Mouse (Mus musculus): Measurements from ENCODE around the gene Gm49388. TPM values are rescaled to one million over a fixed set of nuclear protein-coding genes. Genes with fewer than 3 reads are reported as not detected.

Gene Gm49388
- polyA plus RNA-seq, 1 experiment from 2014 or later = not detected

GRCm38 (mm10) chr7:127840886-127841285 lies 55.5 kb downstream of the Gm49388 start:
- Histone ChIP-seq H3K4me1 (replicated peaks; ENCODE audit: control insufficient read depth, insufficient read depth, low read length) (no peaks in the 10 kb centered on the region; the same call in 1 of the 2 replicates), H3K9ac (peak overlapping the region; percentile 69), H3K27me3 (ENCODE audit: control insufficient read depth, insufficient read depth, low read length) (no peaks in the 10 kb centered on the region), H3K9me3 (ENCODE audit: control insufficient read depth, low read length) (no peaks in the 10 kb centered on the region), H3K4me2 (replicated peaks) (peak overlapping the region; percentile 95), H3K4me3 (replicated peaks; ENCODE audit: low read length) (peak overlapping the region; percentile 53), H3K36me3 (replicated peaks; ENCODE audit: control insufficient read depth, insufficient read depth) (no peaks in the 10 kb centered on the region), H3K27ac (peak overlapping the region; percentile 88)
- WGBS = 4% methylated on average over 15 of the region's 15 CpGs
- DNase-seq (ENCODE audit: low spot score) = peak; percentile 30
- ATAC-seq (ENCODE audit: low FRiP score) = peak; percentile 22; the same call in 1 of the 2 replicates

GRCm38 (mm10) chr7:127841340-127842000 lies 56.1 kb downstream of the Gm49388 start:
- H3K36me3 ChIP-seq (replicated peaks; ENCODE audit: control insufficient read depth, insufficient read depth) = no peaks in the 10 kb centered on the region
- peak overlapping the region; percentile 53 for H3K4me3 ChIP-seq (replicated peaks; ENCODE audit: low read length)
- H3K4me2 ChIP-seq (replicated peaks) = peak overlapping the region; percentile 95
- H3K4me1 ChIP-seq (replicated peaks; ENCODE audit: control insufficient read depth, insufficient read depth, low read length) = no peaks in the 10 kb centered on the region; the same call in 1 of the 2 replicates
- WGBS = under 1% methylated on average over 45 of the region's 46 CpGs
- peak overlapping the region; percentile 88 for H3K27ac ChIP-seq
- peak overlapping the region; percentile 69 for H3K9ac ChIP-seq
- peak; percentile 92 for DNase-seq (ENCODE audit: low spot score)
- no peaks in the 10 kb centered on the region for H3K27me3 ChIP-seq (ENCODE audit: control insufficient read depth, insufficient read depth, low read length)
- H3K9me3 ChIP-seq (ENCODE audit: control insufficient read depth, low read length) = no peaks in the 10 kb centered on the region
- peak; percentile 94 for ATAC-seq (ENCODE audit: low FRiP score)

GRCm38 (mm10) chr7:127842001-127842718 lies 56.8 kb downstream of the Gm49388 start:
- H3K4me3 ChIP-seq (replicated peaks; ENCODE audit: low read length) = peak overlapping the region; percentile 53
- H3K9ac ChIP-seq = peak overlapping the region; percentile 69
- peak overlapping the region; percentile 88 for H3K27ac ChIP-seq
- H3K27me3 ChIP-seq (ENCODE audit: control insufficient read depth, insufficient read depth, low read length) = no peaks in the 10 kb centered on the region
- no peaks in the 10 kb centered on the region for H3K36me3 ChIP-seq (replicated peaks; ENCODE audit: control insufficient read depth, insufficient read depth)
- peak; percentile 28 for ATAC-seq (ENCODE audit: low FRiP score)
- WGBS = 1% methylated on average over 40 of the region's 40 CpGs
- peak; percentile 70 for DNase-seq (ENCODE audit: low spot score)
- H3K4me1 ChIP-seq (replicated peaks; ENCODE audit: control insufficient read depth, insufficient read depth, low read length) = no peaks in the 10 kb centered on the region; the same call in 1 of the 2 replicates
- H3K9me3 ChIP-seq (ENCODE audit: control insufficient read depth, low read length) = no peaks in the 10 kb centered on the region
- H3K4me2 ChIP-seq (replicated peaks) = peak overlapping the region; percentile 95

GRCm38 (mm10) chr7:127849973-127850875 lies 64.8 kb downstream of the Gm49388 start:
- no peaks in the 10 kb centered on the region for H3K4me1 ChIP-seq (replicated peaks; ENCODE audit: control insufficient read depth, insufficient read depth, low read length)
- ATAC-seq (ENCODE audit: low FRiP score) = no peak
- H3K36me3 ChIP-seq (replicated peaks; ENCODE audit: control insufficient read depth, insufficient read depth) = no peaks in the 10 kb centered on the region
- DNase-seq (ENCODE audit: low spot score) = no peak
- no peaks in the 10 kb centered on the region for H3K27me3 ChIP-seq (ENCODE audit: control insufficient read depth, insufficient read depth, low read length)
- H3K4me3 ChIP-seq (replicated peaks; ENCODE audit: low read length) = no peak overlapping the region
- no peak overlapping the region for H3K9ac ChIP-seq
- 79% methylated on average over 6 of the region's 6 CpGs for WGBS
- no peak overlapping the region for H3K4me2 ChIP-seq (replicated peaks)
- no peak overlapping the region for H3K27ac ChIP-seq
- H3K9me3 ChIP-seq (ENCODE audit: control insufficient read depth, low read length) = no peaks in the 10 kb centered on the region

- H3K4me1 ChIP-seq (replicated peaks; ENCODE audit: control insufficient read depth, insufficient read depth, low read length) = no peaks in the 10 kb centered on the region
- H3K9ac ChIP-seq = no peak overlapping the region
- H3K27ac ChIP-seq = no peak overlapping the region
- no peaks in the 10 kb centered on the region for H3K36me3 ChIP-seq (replicated peaks; ENCODE audit: control insufficient read depth, insufficient read depth)
- 77% methylated on average over 5 of the region's 5 CpGs for WGBS
- H3K27me3 ChIP-seq (ENCODE audit: control insufficient read depth, insufficient read depth, low read length) = no peaks in the 10 kb centered on the region
- ATAC-seq (ENCODE audit: low FRiP score) = no peak
- H3K9me3 ChIP-seq (ENCODE audit: control insufficient read depth, low read length) = no peaks in the 10 kb centered on the region
- DNase-seq (ENCODE audit: low spot score) = no peak
- H3K4me2 ChIP-seq (replicated peaks) = no peak overlapping the region
- H3K4me3 ChIP-seq (replicated peaks; ENCODE audit: low read length) = no peak overlapping the region
Observed at GRCm38 (mm10) chr7:127850906-127851305, 65.5 kb downstream of the Gm49388 start.

Other genes with a start within 250 kb of the Gm49388 start
- 7.1 and 10.3 TPM in 2 replicates for gene Tmem265, start 224.2 kb upstream of the Gm49388 start, polyA plus RNA-seq (2014; fragmentation: Nextera tagmentation; extraction: Ambion mirVana)
- 53.5 and 64.3 TPM in 2 replicates for gene Phkg2, start 212.3 kb upstream of the Gm49388 start, polyA plus RNA-seq (2014; fragmentation: Nextera tagmentation; extraction: Ambion mirVana)
- gene Ccdc189, start 197.0 kb upstream of the Gm49388 start, polyA plus RNA-seq (2014; fragmentation: Nextera tagmentation; extraction: Ambion mirVana) = 9.2 and 9.8 TPM in 2 replicates
- gene Rnf40, start 196.8 kb upstream of the Gm49388 start, polyA plus RNA-seq (2014; fragmentation: Nextera tagmentation; extraction: Ambion mirVana) = 37.4 and 40.6 TPM in 2 replicates
- gene Zfp629, start 169.8 kb upstream of the Gm49388 start, polyA plus RNA-seq (2014; fragmentation: Nextera tagmentation; extraction: Ambion mirVana) = 22.2 and 22.9 TPM in 2 replicates
- gene Bcl7c, start 76.7 kb upstream of the Gm49388 start, polyA plus RNA-seq (2014; fragmentation: Nextera tagmentation; extraction: Ambion mirVana) = 50.2 and 57.4 TPM in 2 replicates
- gene Ctf1, start 72.9 kb upstream of the Gm49388 start, polyA plus RNA-seq (2014; fragmentation: Nextera tagmentation; extraction: Ambion mirVana) = 3.1 and 4.2 TPM in 2 replicates
- gene Ctf2, start 53.4 kb upstream of the Gm49388 start, polyA plus RNA-seq (2014; fragmentation: Nextera tagmentation; extraction: Ambion mirVana) = 0.25 TPM in 1 of 2 replicates, not detected in the other
- 5.6 and 6.9 TPM in 2 replicates for gene Fbxl19, start 41.1 kb upstream of the Gm49388 start, polyA plus RNA-seq (2014; fragmentation: Nextera tagmentation; extraction: Ambion mirVana)
- 4.8 and 7.3 TPM in 2 replicates for gene Orai3, start 15.8 kb upstream of the Gm49388 start, polyA plus RNA-seq (2014; fragmentation: Nextera tagmentation; extraction: Ambion mirVana)
- 18.7 and 19.1 TPM in 2 replicates for gene Setd1a, start 8.9 kb upstream of the Gm49388 start, polyA plus RNA-seq (2014; fragmentation: Nextera tagmentation; extraction: Ambion mirVana)
- 10.6 and 11.0 TPM in 2 replicates for gene Hsd3b7, start 15.0 kb downstream of the Gm49388 start, polyA plus RNA-seq (2014; fragmentation: Nextera tagmentation; extraction: Ambion mirVana)
- gene Stx4a, start 38.7 kb downstream of the Gm49388 start, polyA plus RNA-seq (2014; fragmentation: Nextera tagmentation; extraction: Ambion mirVana) = 9.6 and 10.6 TPM in 2 replicates
- gene Stx1b, start 38.9 kb downstream of the Gm49388 start, polyA plus RNA-seq (2014; fragmentation: Nextera tagmentation; extraction: Ambion mirVana) = 59.7 and 66.2 TPM in 2 replicates
- gene Zfp646, start 90.6 kb downstream of the Gm49388 start, polyA plus RNA-seq (2014; fragmentation: Nextera tagmentation; extraction: Ambion mirVana) = 11.6 and 12.3 TPM in 2 replicates
- 22.5 and 26.8 TPM in 2 replicates for gene Zfp668, start 91.2 kb downstream of the Gm49388 start, polyA plus RNA-seq (2014; fragmentation: Nextera tagmentation; extraction: Ambion mirVana)
- 0.83 and 1.1 TPM in 2 replicates for gene Prss53, start 105.4 kb downstream of the Gm49388 start, polyA plus RNA-seq (2014; fragmentation: Nextera tagmentation; extraction: Ambion mirVana)
- gene Gm21974, start 109.8 kb downstream of the Gm49388 start, polyA plus RNA-seq (2014; fragmentation: Nextera tagmentation; extraction: Ambion mirVana) = not detected in 2 replicates
- 71.9 and 81.8 TPM in 2 replicates for gene Vkorc1, start 110.0 kb downstream of the Gm49388 start, polyA plus RNA-seq (2014; fragmentation: Nextera tagmentation; extraction: Ambion mirVana)
- gene Bckdk, start 118.5 kb downstream of the Gm49388 start, polyA plus RNA-seq (2014; fragmentation: Nextera tagmentation; extraction: Ambion mirVana) = 65.5 and 69.2 TPM in 2 replicates
- gene Kat8, start 126.9 kb downstream of the Gm49388 start, polyA plus RNA-seq (2014; fragmentation: Nextera tagmentation; extraction: Ambion mirVana) = 42.1 and 46.0 TPM in 2 replicates
- 0.25 TPM in 2 replicates for gene Prss8, start 144.5 kb downstream of the Gm49388 start, polyA plus RNA-seq (2014; fragmentation: Nextera tagmentation; extraction: Ambion mirVana)
- 13.1 and 14.2 TPM in 2 replicates for gene Prss36, start 161.1 kb downstream of the Gm49388 start, polyA plus RNA-seq (2014; fragmentation: Nextera tagmentation; extraction: Ambion mirVana)
- 39.0 and 44.2 TPM in 2 replicates for gene Fus, start 181.8 kb downstream of the Gm49388 start, polyA plus RNA-seq (2014; fragmentation: Nextera tagmentation; extraction: Ambion mirVana)
- 6.6 and 9.8 TPM in 2 replicates for gene Pycard, start 208.3 kb downstream of the Gm49388 start, polyA plus RNA-seq (2014; fragmentation: Nextera tagmentation; extraction: Ambion mirVana)
- not detected in 2 replicates for gene Trim72, start 218.3 kb downstream of the Gm49388 start, polyA plus RNA-seq (2014; fragmentation: Nextera tagmentation; extraction: Ambion mirVana)